Mouse (Mus musculus): ENCODE results near the gene Crmp1. TPM values are rescaled to one million over a fixed set of nuclear protein-coding genes. Genes with fewer than 3 reads are reported as not detected.

Gene Crmp1
- polyA plus RNA-seq (2015; fragmentation: Nextera tagmentation; extraction: Ambion mirVana): 1.8 and 2.4 TPM in 2 replicates

DNA sequence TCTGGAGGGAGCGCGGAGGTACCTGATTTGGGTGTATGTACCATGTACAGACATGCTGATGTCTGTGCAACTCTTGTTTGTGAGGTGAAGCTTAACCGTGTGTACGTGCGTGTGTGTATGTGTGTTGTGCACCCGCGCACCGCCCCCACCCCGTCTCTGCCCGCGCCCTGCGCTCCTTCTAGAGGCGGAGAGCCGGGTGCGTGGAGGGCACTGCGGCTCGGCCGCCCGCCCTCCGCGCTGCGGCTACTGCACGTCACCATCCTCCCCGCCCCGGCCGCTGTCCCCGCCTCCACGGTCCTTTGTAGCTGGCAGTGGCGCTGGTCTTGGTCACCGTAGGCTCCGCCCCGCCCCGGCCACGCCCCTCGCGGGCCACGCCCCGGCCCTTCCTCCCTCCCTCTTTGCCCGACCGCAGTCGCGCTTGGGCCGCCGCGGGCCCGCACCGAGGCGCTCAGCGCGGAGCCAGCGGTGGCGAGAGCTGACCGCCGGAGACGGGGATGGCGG is at the start of gene Crmp1:
Gene Crmp1 (plus strand): TSS at position 290 of the 501 bp plus-strand sequence.
- H3K27me3 ChIP-seq: peaks cover 68% of the 10 kb centered on the region
- H3K4me1 ChIP-seq (replicated peaks): peaks cover 8% of the 10 kb centered on the region; the same call in 1 of the 2 replicates
- H3K4me3 ChIP-seq (replicated peaks): peak within 1 kb of the TSS; percentile 26
- no peaks in the 10 kb centered on the region for H3K36me3 ChIP-seq
- no peaks in the 10 kb centered on the region for H3K9me3 ChIP-seq (replicated peaks)
- WGBS (ENCODE audit: insufficient replicate concordance): 3% methylated on average over 56 of the region's 56 CpGs
- no peak within 1 kb of the TSS for H3K9ac ChIP-seq
- ATAC-seq (ENCODE audit: low read depth): peak; percentile 67
- peak; percentile 29 for DNase-seq
- no peak within 1 kb of the TSS for H3K27ac ChIP-seq
- peak within 1 kb of the TSS; percentile 50 for H3K4me2 ChIP-seq

DNA sequence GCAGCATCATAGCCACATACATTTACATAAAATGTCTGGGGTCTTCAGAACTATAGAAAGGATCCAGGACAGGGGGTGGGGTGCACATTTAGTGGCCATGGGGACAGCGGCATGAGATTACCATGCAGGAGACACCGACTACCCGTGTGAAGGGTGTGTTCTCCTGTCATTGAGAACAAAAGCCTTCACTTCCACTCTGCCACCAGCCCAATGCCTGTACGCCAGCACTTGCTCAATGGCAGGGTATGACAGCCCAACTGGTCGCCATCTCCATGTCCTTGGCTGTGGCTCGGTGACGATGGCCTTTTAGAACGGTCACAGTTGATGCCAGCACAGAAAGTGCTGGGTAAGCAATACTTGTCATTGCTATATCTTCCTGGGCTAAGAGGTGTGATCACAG is 45.5 kb upstream of the Crmp1 start:
- H3K27me3 ChIP-seq: no peaks in the 10 kb centered on the region
- ATAC-seq (ENCODE audit: low read depth) (no peak), DNase-seq (no peak)
- H3K9me3 ChIP-seq (replicated peaks): no peaks in the 10 kb centered on the region
- H3K36me3 ChIP-seq: no peaks in the 10 kb centered on the region
- H3K4me3 ChIP-seq (replicated peaks): no peak overlapping the region
- no peak overlapping the region for H3K27ac ChIP-seq
- no peak overlapping the region for H3K4me2 ChIP-seq
- no peak overlapping the region for H3K9ac ChIP-seq
- H3K4me1 ChIP-seq (replicated peaks): 0 out of 2 replicates have a peak, but pooled peaks cover 3% of the 10 kb centered on the region
- 75% methylated on average over 8 of the region's 8 CpGs for WGBS (ENCODE audit: insufficient replicate concordance)

DNA sequence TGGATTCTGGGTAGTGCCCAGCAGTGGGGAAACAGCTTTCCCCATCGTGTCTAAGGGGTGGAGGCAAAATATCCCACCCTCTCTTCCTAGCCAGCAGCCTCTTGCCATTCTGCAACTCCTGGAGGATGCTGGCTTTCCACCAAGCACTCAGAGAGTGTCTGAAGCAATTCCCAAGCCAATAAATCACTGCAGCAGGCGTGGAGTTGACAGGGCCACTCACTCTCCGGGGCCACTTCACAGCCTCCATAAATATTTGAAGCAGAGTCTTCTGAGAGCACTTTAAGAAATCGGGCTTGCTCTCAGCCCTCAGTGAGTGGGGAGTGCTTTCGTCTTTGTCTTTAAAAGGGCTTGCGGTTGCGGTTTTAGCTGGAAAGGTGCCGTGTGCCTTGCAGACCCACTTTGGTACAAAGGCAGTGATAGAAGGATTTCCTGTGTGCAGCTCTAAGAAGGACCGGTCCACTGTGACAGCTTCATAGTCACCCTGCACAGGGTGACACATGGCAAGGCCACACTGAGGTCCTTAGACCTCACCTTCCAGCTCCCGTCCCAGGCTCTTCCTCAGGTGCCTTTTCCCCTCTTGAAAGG is 45.0 kb upstream of the Crmp1 start:
- Histone ChIP-seq H3K9ac (no peak overlapping the region), H3K27ac (no peak overlapping the region), H3K27me3 (no peaks in the 10 kb centered on the region), H3K4me1 (replicated peaks) (0 out of 2 replicates have a peak, but pooled peaks cover 3% of the 10 kb centered on the region), H3K4me2 (no peak overlapping the region), H3K36me3 (no peaks in the 10 kb centered on the region), H3K9me3 (replicated peaks) (no peaks in the 10 kb centered on the region), H3K4me3 (replicated peaks) (no peak overlapping the region)
- no peak for DNase-seq
- WGBS (ENCODE audit: insufficient replicate concordance): 55% methylated on average over 10 of the region's 10 CpGs
- no peak for ATAC-seq (ENCODE audit: low read depth)

DNA sequence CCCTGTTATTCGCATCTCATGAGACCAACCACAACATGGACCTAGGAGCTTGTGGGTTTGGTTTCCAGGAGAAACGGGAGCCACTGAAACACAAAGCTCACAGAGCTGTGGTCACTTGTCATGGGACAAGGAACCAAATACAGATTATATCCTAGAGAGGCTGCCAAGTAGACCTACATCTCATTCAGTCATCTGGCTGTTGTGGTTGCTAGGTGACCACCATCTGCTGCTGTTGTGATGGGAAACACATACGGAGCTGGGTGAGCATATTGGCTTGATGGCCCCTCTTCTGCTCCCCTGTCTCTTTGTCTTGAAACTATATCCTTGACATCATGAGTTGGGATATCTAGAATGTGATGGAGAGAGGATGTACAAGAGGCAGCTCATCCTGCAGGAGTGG is 44.3 kb upstream of the Crmp1 start:
- ATAC-seq (ENCODE audit: low read depth) (no peak), DNase-seq (no peak)
- Histone ChIP-seq H3K4me1 (replicated peaks) (0 out of 2 replicates have a peak, but pooled peaks cover 3% of the 10 kb centered on the region), H3K36me3 (no peaks in the 10 kb centered on the region), H3K4me3 (replicated peaks) (no peak overlapping the region), H3K9ac (no peak overlapping the region), H3K27me3 (no peaks in the 10 kb centered on the region), H3K9me3 (replicated peaks) (no peaks in the 10 kb centered on the region), H3K4me2 (no peak overlapping the region), H3K27ac (no peak overlapping the region)
- WGBS (ENCODE audit: insufficient replicate concordance): 61% methylated on average over 3 of the region's 3 CpGs

DNA sequence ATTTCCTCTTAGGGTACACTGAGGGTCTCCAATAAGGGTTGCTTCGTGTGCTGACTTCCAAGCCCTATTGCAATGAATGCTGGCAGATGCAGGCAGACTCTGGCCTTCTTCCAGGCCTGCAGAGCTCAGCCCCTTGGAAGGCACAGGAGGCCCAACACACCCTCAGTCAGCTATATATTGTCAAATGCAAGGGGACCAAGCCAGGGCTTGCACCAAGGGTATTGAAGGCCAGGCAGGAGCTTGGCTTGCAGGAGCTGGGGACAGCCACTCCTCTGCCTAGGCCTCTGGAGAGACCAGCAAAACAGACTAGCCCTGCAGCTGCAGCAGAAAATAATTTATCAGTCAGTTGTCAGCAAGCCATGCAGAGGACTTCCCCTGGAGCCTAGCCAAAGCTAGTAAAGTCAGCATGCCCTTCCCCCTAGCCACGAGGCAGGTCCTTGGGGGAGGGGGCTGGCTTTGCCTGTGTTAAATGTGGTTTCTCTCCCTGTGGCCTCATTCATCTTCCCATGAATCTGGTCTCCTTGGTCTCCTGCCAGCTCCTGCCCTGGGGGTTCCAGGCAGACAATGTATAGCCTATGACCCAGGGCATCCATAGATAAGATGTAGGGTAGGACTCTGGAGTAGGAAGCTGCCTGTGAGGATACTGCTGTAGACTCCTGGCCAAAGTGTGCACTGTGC is 43.6 kb upstream of the Crmp1 start:
- H3K4me2 ChIP-seq: no peak overlapping the region
- H3K27me3 ChIP-seq: no peaks in the 10 kb centered on the region
- no peaks in the 10 kb centered on the region for H3K9me3 ChIP-seq (replicated peaks)
- H3K36me3 ChIP-seq: no peaks in the 10 kb centered on the region
- WGBS (ENCODE audit: insufficient replicate concordance): 29% methylated on average over 2 of the region's 2 CpGs
- no peak overlapping the region for H3K4me3 ChIP-seq (replicated peaks)
- no peak overlapping the region for H3K27ac ChIP-seq
- 0 out of 2 replicates have a peak, but pooled peaks cover 3% of the 10 kb centered on the region for H3K4me1 ChIP-seq (replicated peaks)
- no peak overlapping the region for H3K9ac ChIP-seq
- ATAC-seq (ENCODE audit: low read depth) (0 out of 2 replicates have a peak, but pooled peaks have one; percentile 31), DNase-seq (no peak)

DNA sequence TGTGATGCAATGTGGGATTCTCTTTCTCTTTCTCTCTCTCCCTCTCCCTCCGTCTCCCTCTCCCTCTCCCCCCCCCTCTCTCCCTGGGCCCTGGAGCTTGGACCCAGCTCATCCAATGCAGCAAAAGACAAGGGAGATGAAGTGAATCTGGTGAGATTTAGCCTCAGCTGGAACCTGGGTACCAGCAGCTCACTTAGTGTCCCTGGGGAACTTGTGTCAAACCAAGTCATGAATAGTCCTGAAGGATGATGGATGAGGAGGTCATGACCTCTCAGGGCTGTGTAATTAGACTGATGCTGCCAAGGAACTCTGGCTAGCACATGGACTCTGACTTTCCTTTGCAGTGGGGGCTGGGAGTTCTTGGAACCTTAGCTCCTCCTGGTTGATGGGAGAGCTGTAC is 39.5 kb upstream of the Crmp1 start:
- DNase-seq (no peak), ATAC-seq (ENCODE audit: low read depth) (no peak)
- H3K36me3 ChIP-seq: no peaks in the 10 kb centered on the region
- no peak overlapping the region for H3K9ac ChIP-seq
- 30% methylated on average over 1 of the region's 1 CpGs for WGBS (ENCODE audit: insufficient replicate concordance)
- no peak overlapping the region for H3K4me2 ChIP-seq
- 0 out of 2 replicates have a peak, but pooled peaks cover 3% of the 10 kb centered on the region for H3K4me1 ChIP-seq (replicated peaks)
- no peaks in the 10 kb centered on the region for H3K9me3 ChIP-seq (replicated peaks)
- no peak overlapping the region for H3K27ac ChIP-seq
- H3K4me3 ChIP-seq (replicated peaks): no peak overlapping the region
- no peaks in the 10 kb centered on the region for H3K27me3 ChIP-seq

DNA sequence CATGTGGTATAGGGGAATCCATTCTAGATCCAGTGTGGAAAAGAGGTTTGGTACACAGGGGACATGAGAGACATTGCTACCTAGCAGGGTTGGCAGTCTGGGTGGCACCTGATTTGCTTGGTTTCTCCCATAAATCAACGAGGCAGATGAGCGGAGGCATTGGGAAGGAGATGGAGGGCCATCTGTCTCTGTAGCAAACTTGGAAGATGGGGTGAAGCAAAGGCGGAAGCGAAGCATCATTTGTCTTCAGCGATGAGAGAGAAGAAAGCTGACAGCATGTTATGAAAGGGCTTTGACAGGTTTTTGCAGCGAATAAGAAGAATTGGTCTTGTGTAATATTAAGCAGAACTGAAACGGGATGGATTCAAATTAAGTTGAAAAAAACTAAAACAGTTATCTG is 36.9 kb upstream of the Crmp1 start:
- WGBS (ENCODE audit: insufficient replicate concordance): 60% methylated on average over 7 of the region's 7 CpGs
- Histone ChIP-seq H3K36me3 (no peaks in the 10 kb centered on the region), H3K27me3 (no peaks in the 10 kb centered on the region), H3K4me2 (no peak overlapping the region), H3K4me1 (replicated peaks) (no peaks in the 10 kb centered on the region), H3K9ac (no peak overlapping the region), H3K9me3 (replicated peaks) (no peaks in the 10 kb centered on the region), H3K27ac (no peak overlapping the region), H3K4me3 (replicated peaks) (no peak overlapping the region)
- DNase-seq (no peak), ATAC-seq (ENCODE audit: low read depth) (no peak)

DNA sequence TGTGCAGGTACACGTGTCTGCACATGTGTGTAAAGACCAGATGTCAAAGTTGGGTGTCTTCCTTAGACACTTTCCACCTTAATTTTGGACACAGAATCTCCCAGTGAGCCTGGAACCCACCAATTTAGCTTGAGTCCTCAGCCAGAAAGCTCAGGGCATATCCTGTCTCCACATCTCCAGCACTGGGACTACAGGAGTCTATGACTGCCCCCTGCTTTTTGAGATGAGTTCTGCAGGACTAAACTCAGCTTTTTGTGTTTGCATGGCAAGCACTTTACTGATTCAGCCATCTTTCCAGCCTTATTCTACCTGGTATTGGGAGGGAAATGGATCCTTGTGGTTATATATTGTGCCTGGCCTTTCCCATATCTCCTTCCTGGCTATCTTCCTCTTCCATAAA is 36.3 kb upstream of the Crmp1 start:
- Histone ChIP-seq H3K9me3 (replicated peaks) (no peaks in the 10 kb centered on the region), H3K4me1 (replicated peaks) (no peaks in the 10 kb centered on the region), H3K4me3 (replicated peaks) (no peak overlapping the region), H3K36me3 (no peaks in the 10 kb centered on the region), H3K27ac (no peak overlapping the region), H3K27me3 (no peaks in the 10 kb centered on the region), H3K4me2 (no peak overlapping the region), H3K9ac (no peak overlapping the region)
- WGBS (ENCODE audit: insufficient replicate concordance): 47% methylated on average over 1 of the region's 1 CpGs
- ATAC-seq (ENCODE audit: low read depth): no peak
- DNase-seq: no peak

DNA sequence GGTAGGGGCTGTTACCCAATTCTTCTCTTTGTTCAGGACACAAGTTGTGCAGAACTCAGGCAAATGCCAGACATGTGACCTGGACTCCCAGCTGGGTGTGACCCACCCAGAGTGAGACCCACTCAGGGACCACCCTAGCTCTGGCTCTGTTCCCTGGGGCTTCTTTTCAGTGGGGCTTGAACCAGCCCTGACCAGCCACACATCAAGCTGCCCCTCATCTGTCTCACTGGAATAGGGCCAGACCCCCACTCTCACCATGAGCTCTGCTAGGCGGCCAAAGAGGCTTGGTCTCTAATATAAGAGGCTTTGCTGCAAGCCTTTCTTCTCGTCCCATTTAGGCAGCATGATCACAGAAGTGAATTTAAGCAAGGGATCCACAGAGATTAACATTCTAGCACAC is 35.4 kb upstream of the Crmp1 start:
- Histone ChIP-seq H3K4me2 (no peak overlapping the region), H3K36me3 (no peaks in the 10 kb centered on the region)
- no peak for ATAC-seq (ENCODE audit: low read depth)

DNA sequence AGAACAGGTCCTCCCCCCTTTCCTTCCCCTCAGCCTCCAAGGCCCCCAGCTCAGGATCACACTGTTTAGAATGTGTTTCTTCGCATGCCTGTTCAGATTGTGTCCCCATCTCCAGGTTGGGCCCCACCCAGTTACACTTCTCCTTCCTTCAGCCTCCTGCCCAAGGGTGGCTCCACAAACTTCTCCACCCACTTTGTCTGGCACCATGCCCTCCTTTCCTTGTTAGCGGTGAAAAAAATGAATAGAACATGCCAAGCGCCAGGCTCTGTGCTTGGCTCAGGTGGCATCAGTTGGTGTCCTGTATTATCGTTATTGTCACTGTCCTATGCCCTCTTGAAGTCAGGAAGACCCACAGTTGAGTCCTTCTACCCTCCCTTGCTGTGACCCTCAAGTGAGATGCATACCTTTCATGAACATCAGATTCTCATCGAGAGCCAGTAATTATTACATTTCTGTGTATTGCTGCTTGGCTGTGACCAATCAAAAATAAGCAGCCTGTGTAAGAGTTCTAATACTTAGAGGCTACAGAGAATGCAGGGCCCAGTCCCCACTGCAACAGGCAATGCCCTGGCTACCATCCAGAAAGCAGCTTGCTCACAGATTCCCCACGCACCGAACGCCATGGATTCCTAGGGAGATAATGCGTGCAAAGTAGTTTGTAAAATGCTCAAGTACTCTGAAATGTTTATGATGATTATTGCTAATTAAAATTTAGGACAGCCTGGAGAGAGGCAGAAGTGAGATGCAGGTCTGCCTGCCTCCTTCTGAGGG is 28.6 kb upstream of the Crmp1 start:
- H3K9me3 ChIP-seq (replicated peaks): no peaks in the 10 kb centered on the region
- no peak overlapping the region for H3K4me2 ChIP-seq
- 77% methylated on average over 9 of the region's 9 CpGs for WGBS (ENCODE audit: insufficient replicate concordance)
- H3K4me3 ChIP-seq (replicated peaks): no peak overlapping the region
- no peak for DNase-seq
- H3K27ac ChIP-seq: no peak overlapping the region
- H3K36me3 ChIP-seq: no peaks in the 10 kb centered on the region
- no peaks in the 10 kb centered on the region for H3K27me3 ChIP-seq
- no peak for ATAC-seq (ENCODE audit: low read depth)
- H3K4me1 ChIP-seq (replicated peaks): no peaks in the 10 kb centered on the region
- H3K9ac ChIP-seq: no peak overlapping the region

More for the DNA sequence above, 35.4 kb upstream of the Crmp1 start:
- DNase-seq: no peak
- Histone ChIP-seq H3K9ac (no peak overlapping the region), H3K27ac (no peak overlapping the region), H3K9me3 (replicated peaks) (no peaks in the 10 kb centered on the region), H3K4me1 (replicated peaks) (no peaks in the 10 kb centered on the region), H3K27me3 (no peaks in the 10 kb centered on the region), H3K4me3 (replicated peaks) (no peak overlapping the region)
- WGBS (ENCODE audit: insufficient replicate concordance): 44% methylated on average over 2 of the region's 2 CpGs

DNA sequence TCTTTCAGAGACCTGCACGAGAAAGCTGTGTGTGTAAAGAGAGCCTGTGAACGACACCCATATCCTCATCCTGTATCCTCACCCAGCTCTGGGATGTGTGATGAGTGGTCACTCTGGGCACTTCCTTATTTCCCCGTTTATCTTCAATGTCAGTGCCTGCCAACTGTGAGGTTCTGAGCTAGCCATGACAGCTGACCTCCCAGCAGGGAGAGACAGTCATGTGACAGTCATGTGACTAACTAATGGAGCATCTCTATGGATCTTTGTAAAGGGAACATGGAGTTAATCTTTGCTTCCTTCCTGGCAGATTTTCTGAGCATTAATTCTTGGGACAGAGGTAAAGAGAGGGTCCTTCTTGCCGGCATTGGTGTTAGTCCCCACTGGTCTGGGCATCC is 28.0 kb upstream of the Crmp1 start:
- no peaks in the 10 kb centered on the region for H3K36me3 ChIP-seq
- no peak for DNase-seq
- H3K4me3 ChIP-seq (replicated peaks): no peak overlapping the region
- H3K27me3 ChIP-seq: no peaks in the 10 kb centered on the region
- 37% methylated on average over 4 of the region's 4 CpGs for WGBS (ENCODE audit: insufficient replicate concordance)
- no peak overlapping the region for H3K9ac ChIP-seq
- no peak overlapping the region for H3K27ac ChIP-seq
- no peaks in the 10 kb centered on the region for H3K4me1 ChIP-seq (replicated peaks)
- no peaks in the 10 kb centered on the region for H3K9me3 ChIP-seq (replicated peaks)
- H3K4me2 ChIP-seq: no peak overlapping the region
- ATAC-seq (ENCODE audit: low read depth): no peak

Data from liver, embryonic 13.5 days (tissue).